Mouse (Mus musculus) kidney, embryonic 16.5 days (tissue): ENCODE data around the gene Mamdc4. TPM values are rescaled to one million over a fixed set of nuclear protein-coding genes. Genes with fewer than 3 reads are reported as not detected.

ENCODE experiments used
- ATAC-seq: fragments of 200-750 bp; cut with Nextera tagmentation; 2 replicates; pipeline ENCODE4 v1.8.0; 2017; ENCODE audit warnings: moderate TSS enrichment; ENCODE audit not compliant: low FRiP score, low TSS enrichment
- H3K27ac ChIP-seq: fragments of 300-500 bp; sonication (generic); 2 replicates; pipeline ENCODE4 v1.5.1; 2014; ENCODE audit warnings: low read length
- H3K27me3 ChIP-seq: fragments of 300-500 bp; sonication (generic); 2 replicates; pipeline ENCODE4 v1.6.1; 2014; ENCODE audit warnings: low read length, control low read depth, mixed read lengths; ENCODE audit not compliant: insufficient read depth
- H3K36me3 ChIP-seq: fragments of 300-500 bp; sonication (generic); 2 replicates; pipeline ENCODE4 v1.6.1; 2014; ENCODE audit warnings: low read length, control low read depth, mixed read lengths; ENCODE audit not compliant: insufficient read depth
- H3K4me1 ChIP-seq: fragments of 300-500 bp; sonication (generic); 2 replicates; pipeline ENCODE4 v1.6.1; 2014; ENCODE audit warnings: low read length, control low read depth, mixed read lengths; ENCODE audit not compliant: insufficient read depth
- H3K4me2 ChIP-seq: fragments of 300-500 bp; sonication (generic); replicated peaks from 2 replicates; pipeline ENCODE4 v1.6.1; 2014; ENCODE audit warnings: low read depth, low read length
- H3K4me3 ChIP-seq: fragments of 300-500 bp; sonication (generic); 2 replicates; pipeline ENCODE4 v1.5.1; 2014; ENCODE audit warnings: mild to moderate bottlenecking, low read length
- H3K9ac ChIP-seq: fragments of 300-500 bp; sonication (generic); replicated peaks from 2 replicates; pipeline ENCODE4 v1.6.1; 2014; ENCODE audit warnings: low read length
- H3K9me3 ChIP-seq: fragments of 300-500 bp; sonication (generic); 2 replicates; pipeline ENCODE4 v1.6.1; 2016; ENCODE audit warnings: low read length, control low read depth
- WGBS: fragments of 180-500 bp; shearing (Covaris S2); extraction: QIAGEN DNeasy Blood & Tissue Kit; methylation state at CpG from one replicate; pipeline ENCODE4 v1.1.7; 2014; 5-methylcytosine and 5-hydroxymethylcytosine counted together
- polyA plus RNA-seq: library from polyadenylated mRNA; unstranded; fragments of >200 nt; fragmentation: Nextera tagmentation; extraction: Ambion mirVana; gene quantifications from 2 replicates; pipeline ENCODE4 v1.2.1, GENCODE M21; 2015

Gene Mamdc4
- polyA plus RNA-seq, 1 experiment from 2014 or later = 14.7 TPM

DNA sequence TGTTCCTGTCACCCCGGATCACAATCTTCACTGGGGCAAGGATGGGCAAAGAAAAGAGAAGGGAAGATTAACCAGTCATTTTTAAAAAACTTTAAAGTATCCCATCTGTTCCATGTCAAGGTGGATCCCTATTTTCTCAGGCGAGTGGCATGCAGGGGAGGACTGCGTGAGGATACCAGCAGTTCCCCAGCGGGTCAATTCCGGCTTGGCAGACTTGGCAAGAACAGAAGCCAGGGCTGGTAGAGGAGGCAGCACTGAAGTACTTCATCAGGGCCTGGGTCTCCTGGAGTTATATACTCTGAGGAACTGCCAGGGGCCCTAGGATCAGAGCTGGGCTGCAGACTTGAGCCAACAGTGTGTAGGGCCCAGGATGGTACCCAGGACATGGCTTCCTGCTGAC lies 27.9 kb upstream of the Mamdc4 start:
- Histone ChIP-seq H3K9me3 (no peaks in the 10 kb centered on the region), H3K36me3 (peaks cover 49% of the 10 kb centered on the region), H3K27me3 (no peaks in the 10 kb centered on the region), H3K4me1 (peaks cover 13% of the 10 kb centered on the region), H3K4me3 (no peak overlapping the region), H3K27ac (no peak overlapping the region), H3K9ac (no peak overlapping the region), H3K4me2 (no peak overlapping the region)
- no peak for ATAC-seq
- 94% methylated on average over 5 of the region's 5 CpGs for WGBS

DNA sequence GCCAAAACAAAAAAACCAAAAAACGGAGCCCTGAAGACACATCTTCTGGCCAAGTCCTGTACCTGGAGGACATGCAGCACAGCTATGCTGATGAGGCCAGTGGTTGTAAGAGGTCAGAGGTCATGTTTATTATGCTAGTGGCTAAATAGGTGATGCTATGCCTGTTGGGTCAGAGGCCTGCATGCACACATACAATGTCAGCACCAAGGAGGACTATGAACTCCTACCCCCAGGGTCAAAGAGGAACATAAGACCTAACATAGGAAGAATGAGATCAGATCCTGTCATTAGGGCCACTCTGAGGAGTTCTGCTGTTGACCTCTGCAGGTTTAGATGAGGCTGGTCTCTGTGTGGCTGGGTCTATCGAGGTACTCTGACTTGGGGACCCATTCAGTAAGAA lies 25.4 kb upstream of the Mamdc4 start:
- H3K4me3 ChIP-seq = no peak overlapping the region
- WGBS = 91% methylated on average over 2 of the region's 2 CpGs
- H3K27me3 ChIP-seq = no peaks in the 10 kb centered on the region
- no peak for ATAC-seq
- H3K9me3 ChIP-seq = no peaks in the 10 kb centered on the region
- H3K4me1 ChIP-seq = no peaks in the 10 kb centered on the region
- no peak overlapping the region for H3K27ac ChIP-seq
- H3K9ac ChIP-seq = no peak overlapping the region
- H3K4me2 ChIP-seq = no peak overlapping the region
- H3K36me3 ChIP-seq = peaks cover 73% of the 10 kb centered on the region

DNA sequence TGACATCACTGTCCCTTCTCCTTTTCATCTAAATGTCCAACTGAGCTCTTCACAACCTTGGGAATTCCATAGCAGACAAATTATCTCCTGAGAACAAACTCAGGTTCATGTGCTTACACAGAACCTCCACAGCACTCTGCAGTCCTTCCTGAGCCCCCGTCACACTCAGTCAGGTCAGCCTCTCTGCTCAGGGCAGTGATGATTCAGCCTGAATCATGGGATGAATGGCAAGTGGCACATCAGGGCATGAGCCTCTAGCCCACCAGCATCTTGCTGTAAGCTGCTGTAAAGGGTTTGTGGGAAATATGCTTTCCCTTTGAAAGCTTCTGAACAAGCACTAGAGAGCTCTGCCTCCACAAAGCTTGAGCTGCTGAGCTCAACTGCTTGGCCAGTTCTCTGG lies 24.1 kb upstream of the Mamdc4 start:
- H3K27ac ChIP-seq = no peak overlapping the region
- H3K4me3 ChIP-seq = no peak overlapping the region
- H3K4me1 ChIP-seq = no peaks in the 10 kb centered on the region
- H3K36me3 ChIP-seq = peaks cover 74% of the 10 kb centered on the region
- no peak overlapping the region for H3K4me2 ChIP-seq
- H3K9ac ChIP-seq = no peak overlapping the region
- H3K27me3 ChIP-seq = no peaks in the 10 kb centered on the region
- no peaks in the 10 kb centered on the region for H3K9me3 ChIP-seq
- no peak for ATAC-seq
- 95% methylated on average over 1 of the region's 1 CpGs for WGBS

DNA sequence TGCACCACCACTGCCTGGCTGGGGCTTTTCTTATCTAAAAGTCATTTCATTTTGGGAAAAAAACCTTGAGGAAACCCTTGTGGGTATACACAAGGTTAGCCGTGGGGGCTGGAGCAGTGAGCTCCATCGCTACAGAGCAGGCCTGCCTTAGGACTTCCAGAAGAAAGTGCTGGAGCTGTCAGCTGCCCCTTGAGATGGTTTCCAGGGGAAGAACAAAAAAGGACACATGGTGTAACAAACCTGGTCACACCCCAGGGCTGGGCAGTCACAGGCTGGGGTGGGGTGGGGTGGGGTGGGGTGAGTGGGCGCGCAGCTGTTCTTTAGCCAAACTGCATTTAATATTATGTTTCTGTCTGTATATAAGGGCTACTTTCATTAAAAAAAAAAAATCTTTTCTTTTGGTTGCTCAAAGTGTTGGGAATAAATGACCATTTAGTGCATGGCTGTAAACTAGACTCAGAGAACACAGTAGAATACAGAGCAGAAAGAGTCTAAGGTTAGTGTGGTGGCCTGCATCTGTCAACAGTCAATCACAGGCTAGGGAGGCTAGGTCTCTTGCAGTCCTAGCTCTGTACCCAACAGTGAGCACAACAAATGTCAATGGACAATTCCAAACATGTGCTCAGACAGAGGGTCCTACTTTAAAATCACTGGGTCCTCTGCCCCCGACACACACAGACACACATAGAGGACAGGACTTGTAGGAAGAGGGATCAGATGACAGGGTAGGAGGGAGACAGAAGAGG lies 22.3 kb upstream of the Mamdc4 start:
- no peak overlapping the region for H3K9ac ChIP-seq
- no peaks in the 10 kb centered on the region for H3K4me1 ChIP-seq
- peaks cover 89% of the 10 kb centered on the region for H3K36me3 ChIP-seq
- no peak for ATAC-seq
- 94% methylated on average over 5 of the region's 5 CpGs for WGBS
- H3K4me3 ChIP-seq = no peak overlapping the region
- no peak overlapping the region for H3K4me2 ChIP-seq
- H3K27me3 ChIP-seq = no peaks in the 10 kb centered on the region
- no peak overlapping the region for H3K27ac ChIP-seq
- H3K9me3 ChIP-seq = no peaks in the 10 kb centered on the region

DNA sequence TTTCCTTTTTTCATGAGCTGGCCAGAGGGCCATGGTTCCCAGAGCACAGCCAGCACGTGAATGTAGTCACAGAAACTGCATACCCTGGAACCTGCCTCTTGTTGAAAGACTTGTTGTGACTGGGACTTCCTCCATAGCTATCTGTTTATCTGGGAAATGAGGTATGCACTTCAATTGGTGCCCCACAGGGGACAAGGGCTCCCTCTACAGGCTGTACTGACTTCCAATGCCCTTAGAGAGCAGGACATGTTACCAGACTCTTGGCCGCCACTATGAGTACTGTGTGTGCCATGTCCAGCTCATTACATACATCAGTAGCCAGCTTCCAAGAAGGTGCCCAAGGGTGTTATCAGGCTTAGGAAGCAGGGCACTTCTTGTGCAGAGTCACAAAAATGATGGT lies 17.2 kb upstream of the Mamdc4 start:
- WGBS = 74% methylated on average over 2 of the region's 2 CpGs
- H3K4me3 ChIP-seq = no peak overlapping the region
- H3K27me3 ChIP-seq = no peaks in the 10 kb centered on the region
- no peaks in the 10 kb centered on the region for H3K4me1 ChIP-seq
- H3K9me3 ChIP-seq = no peaks in the 10 kb centered on the region
- H3K27ac ChIP-seq = no peak overlapping the region
- no peak overlapping the region for H3K4me2 ChIP-seq
- no peak for ATAC-seq
- H3K9ac ChIP-seq = no peak overlapping the region
- peaks cover 81% of the 10 kb centered on the region for H3K36me3 ChIP-seq

DNA sequence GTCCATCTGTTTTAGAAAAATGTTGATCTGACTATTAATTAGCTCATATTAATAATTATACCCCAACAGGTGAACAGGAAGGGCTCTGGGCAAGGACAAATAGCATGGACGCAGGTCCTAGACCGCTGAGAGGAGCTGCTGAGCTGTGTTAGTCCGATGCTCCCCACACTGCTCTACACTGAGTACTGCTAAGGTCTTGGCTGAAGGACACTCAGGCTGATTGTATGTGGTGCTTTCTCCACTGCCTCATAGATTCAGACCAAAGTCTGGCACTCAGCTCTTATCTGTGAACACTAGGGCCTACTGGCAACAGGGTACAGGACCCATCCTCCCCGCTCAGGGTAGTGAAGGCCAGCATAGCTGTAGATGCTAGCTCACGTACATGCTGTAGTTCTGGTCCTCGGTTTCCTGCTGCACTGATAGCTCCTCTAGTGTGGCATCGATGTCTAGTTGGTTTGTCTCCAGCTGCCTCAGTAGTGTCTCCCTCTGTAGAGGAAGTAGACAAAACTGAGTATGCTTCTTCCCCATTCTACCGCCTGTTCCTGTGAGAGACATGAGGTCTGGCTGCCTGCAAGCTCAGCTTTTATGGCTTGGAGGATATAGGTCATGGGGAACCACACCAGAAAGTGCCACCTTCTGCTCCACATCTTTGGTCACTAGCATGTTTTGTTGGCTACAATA lies 13.7 kb upstream of the Mamdc4 start:
- ATAC-seq = no peak
- peaks cover 79% of the 10 kb centered on the region for H3K36me3 ChIP-seq
- H3K9me3 ChIP-seq = no peaks in the 10 kb centered on the region
- H3K4me3 ChIP-seq = no peak overlapping the region
- H3K9ac ChIP-seq = no peak overlapping the region
- 94% methylated on average over 8 of the region's 8 CpGs for WGBS
- no peaks in the 10 kb centered on the region for H3K27me3 ChIP-seq
- H3K27ac ChIP-seq = no peak overlapping the region
- H3K4me2 ChIP-seq = no peak overlapping the region
- H3K4me1 ChIP-seq = no peaks in the 10 kb centered on the region

DNA sequence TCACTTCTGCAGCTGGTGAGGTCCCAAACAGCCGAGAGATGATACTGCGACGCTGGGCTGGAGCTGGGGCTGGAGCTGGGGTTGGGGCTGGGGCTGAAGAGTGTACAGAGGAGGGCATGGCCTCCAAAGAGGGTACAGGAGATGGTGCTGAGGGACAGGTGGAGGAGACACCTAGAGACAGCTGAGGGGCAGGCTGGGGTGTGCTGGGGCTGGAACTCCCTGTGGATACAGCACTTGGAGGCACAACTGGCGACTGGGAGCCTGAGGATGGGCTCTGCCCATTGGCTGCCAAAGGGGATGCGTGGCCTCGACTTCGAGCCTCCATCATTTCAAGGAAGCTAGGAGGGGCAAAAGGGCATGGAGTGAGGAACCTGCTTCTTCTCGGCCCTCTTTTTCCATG lies 12.6 kb upstream of the Mamdc4 start:
- H3K27ac ChIP-seq = no peak overlapping the region
- no peak overlapping the region for H3K9ac ChIP-seq
- peaks cover 6% of the 10 kb centered on the region; the same call in 1 of the 2 replicates for H3K4me1 ChIP-seq
- no peaks in the 10 kb centered on the region for H3K9me3 ChIP-seq
- no peaks in the 10 kb centered on the region for H3K27me3 ChIP-seq
- WGBS = 89% methylated on average over 8 of the region's 8 CpGs
- H3K4me3 ChIP-seq = no peak overlapping the region
- peaks cover 71% of the 10 kb centered on the region for H3K36me3 ChIP-seq
- no peak for ATAC-seq
- H3K4me2 ChIP-seq = no peak overlapping the region

DNA sequence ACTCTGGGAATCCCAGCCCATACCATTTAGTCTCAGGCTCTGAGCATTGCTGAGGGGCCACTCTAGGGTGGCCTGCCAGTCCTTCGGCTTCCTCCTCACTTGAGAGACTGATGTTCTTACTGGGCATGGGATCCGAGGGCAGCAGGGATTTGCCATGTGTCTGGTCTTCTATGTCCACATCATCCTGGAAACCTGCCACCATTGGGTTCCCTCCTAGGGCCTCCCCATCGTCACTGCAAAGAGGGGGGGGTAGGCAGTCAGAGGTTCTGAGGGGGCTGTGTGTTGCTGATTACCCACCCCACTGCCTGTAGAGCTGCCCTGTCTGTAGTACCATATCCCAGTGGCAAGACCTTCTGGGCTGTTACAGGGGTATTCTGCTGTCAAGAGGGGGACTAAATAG lies 11.0 kb upstream of the Mamdc4 start:
- H3K36me3 ChIP-seq = peaks cover 56% of the 10 kb centered on the region
- no peak overlapping the region for H3K4me3 ChIP-seq
- H3K4me1 ChIP-seq = peaks cover 17% of the 10 kb centered on the region
- H3K9me3 ChIP-seq = no peaks in the 10 kb centered on the region
- H3K4me2 ChIP-seq = no peak overlapping the region
- ATAC-seq = no peak
- H3K9ac ChIP-seq = no peak overlapping the region
- 78% methylated on average over 3 of the region's 3 CpGs for WGBS
- peaks cover 6% of the 10 kb centered on the region for H3K27me3 ChIP-seq
- no peak overlapping the region for H3K27ac ChIP-seq

DNA sequence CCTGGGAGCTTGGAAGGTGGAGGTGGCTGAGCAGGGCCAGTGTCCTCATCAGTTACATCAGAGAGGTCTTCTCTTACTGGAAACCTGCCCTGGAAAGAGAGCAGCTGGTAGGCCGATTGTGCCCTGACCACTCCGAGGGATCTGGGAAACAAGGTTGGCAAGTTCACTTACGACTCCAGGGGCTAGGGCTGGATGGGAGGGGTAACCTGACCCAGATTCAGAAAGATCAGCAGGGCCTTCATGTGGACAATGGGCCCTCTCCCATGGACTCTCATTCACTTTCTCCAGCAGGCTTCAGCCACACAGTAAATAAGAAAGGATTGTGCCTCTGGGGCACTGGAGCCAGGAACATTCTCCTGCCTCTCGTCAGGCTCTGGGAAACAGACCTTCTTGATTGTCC lies 10.2 kb upstream of the Mamdc4 start:
- WGBS = 88% methylated on average over 4 of the region's 4 CpGs
- Histone ChIP-seq H3K4me2 (no peak overlapping the region), H3K4me1 (peaks cover 19% of the 10 kb centered on the region), H3K36me3 (peaks cover 49% of the 10 kb centered on the region), H3K9ac (no peak overlapping the region), H3K9me3 (no peaks in the 10 kb centered on the region), H3K4me3 (no peak overlapping the region), H3K27me3 (peaks cover 14% of the 10 kb centered on the region), H3K27ac (no peak overlapping the region)
- ATAC-seq = no peak

DNA sequence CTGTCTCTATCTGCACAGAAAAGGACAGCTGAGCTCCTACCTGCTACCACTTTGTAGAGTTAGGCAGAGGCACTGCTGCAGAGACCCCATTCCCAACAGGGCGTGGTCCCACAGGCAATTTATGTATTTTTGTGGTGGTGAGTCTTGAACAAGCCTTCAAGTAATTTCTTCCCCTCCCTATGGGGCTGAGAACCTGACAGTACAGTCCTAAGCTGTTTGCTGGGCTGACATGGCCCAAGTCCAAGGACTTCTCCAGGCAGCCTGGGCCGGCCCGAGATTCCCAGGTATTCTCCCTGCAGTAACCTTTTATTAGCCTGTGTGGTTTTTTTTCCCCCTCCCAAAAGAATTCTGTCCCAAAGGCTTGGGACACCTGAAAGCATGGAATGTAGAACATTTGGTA lies 9.5 kb upstream of the Mamdc4 start:
- 88% methylated on average over 3 of the region's 3 CpGs for WGBS
- H3K4me2 ChIP-seq = no peak overlapping the region
- ATAC-seq = no peak

More for the DNA sequence above, 9.5 kb upstream of the Mamdc4 start:
- Histone ChIP-seq H3K27me3 (peaks cover 21% of the 10 kb centered on the region), H3K4me1 (peaks cover 26% of the 10 kb centered on the region), H3K9ac (no peak overlapping the region), H3K27ac (no peak overlapping the region), H3K9me3 (no peaks in the 10 kb centered on the region), H3K36me3 (peaks cover 48% of the 10 kb centered on the region), H3K4me3 (no peak overlapping the region)
